Mouse (Mus musculus): ENCODE measurements around the gene Ppih.

DNA sequence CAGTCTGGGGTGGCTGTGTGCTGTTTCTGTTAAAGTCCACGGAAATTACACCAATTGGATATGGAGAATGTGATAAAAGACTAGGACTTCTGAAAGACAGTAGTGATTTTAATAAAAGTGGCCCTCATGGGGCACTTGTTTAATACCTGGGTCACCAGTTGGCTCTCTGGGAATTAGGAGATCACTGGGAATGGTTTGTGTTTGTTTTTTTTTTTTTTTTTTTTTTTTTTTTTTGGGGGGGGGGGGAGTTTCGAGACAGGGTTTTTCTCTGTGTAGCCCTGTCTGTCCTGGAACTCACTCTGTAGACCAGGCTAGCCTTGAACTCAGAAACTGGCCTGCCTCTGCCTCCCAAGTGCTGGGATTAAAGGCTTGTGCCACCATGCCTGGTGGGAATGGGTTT is 44.6 kb downstream of the Ppih start:
- TF ChIP-seq CTCF (IDR thresholded peaks at IDR 0.05; ENCODE audit: extremely low read depth, insufficient read length, insufficient replicate concordance, low read depth, low read length) (no peak), POLR2A (IDR thresholded peaks at IDR 0.05; ENCODE audit: low read depth, low read length) (no peak)

Data from small intestine, adult 2 months (tissue).